Mouse (Mus musculus): ENCODE measurements at regions not wholly inside any gene's neighbourhood (a gene's known extent, or its start where the extent isn't known, plus 50 kb on each side); places are given as distances from the start of the nearest gene placed in this dataset.
A peak's percentile ranks its signal among the peaks of the same experiment; 100 is the strongest.

GRCm38 (mm10) chr2:11118625-11119024, 53.3 kb upstream of the Prkcq start:
- Histone ChIP-seq H3K4me3 (ENCODE audit: low read length) (no peak overlapping the region), H3K36me3 (ENCODE audit: control insufficient read depth, insufficient read depth, low read length) (no peaks in the 10 kb centered on the region), H3K9me3 (ENCODE audit: control insufficient read depth, low read length) (no peaks in the 10 kb centered on the region), H3K9ac (ENCODE audit: low read depth, low read length) (no peak overlapping the region), H3K27ac (ENCODE audit: low read depth, low read length) (no peak overlapping the region), H3K27me3 (ENCODE audit: control insufficient read depth, insufficient read depth, low read length) (no peaks in the 10 kb centered on the region), H3K4me1 (ENCODE audit: control insufficient read depth, insufficient read depth, low read length) (no peaks in the 10 kb centered on the region), H3K4me2 (replicated peaks; ENCODE audit: low read depth, low read length) (no peak overlapping the region)
- no peak for ATAC-seq (ENCODE audit: low FRiP score, low TSS enrichment)
- 93% methylated on average over 1 of the region's 1 CpGs for WGBS

- Histone ChIP-seq H3K27ac (ENCODE audit: low read depth, low read length) (no peak overlapping the region), H3K4me1 (ENCODE audit: control insufficient read depth, insufficient read depth, low read length) (no peaks in the 10 kb centered on the region), H3K4me3 (ENCODE audit: low read length) (no peak overlapping the region), H3K36me3 (ENCODE audit: control insufficient read depth, insufficient read depth, low read length) (no peaks in the 10 kb centered on the region), H3K9me3 (ENCODE audit: control insufficient read depth, low read length) (no peaks in the 10 kb centered on the region), H3K27me3 (ENCODE audit: control insufficient read depth, insufficient read depth, low read length) (no peaks in the 10 kb centered on the region), H3K9ac (ENCODE audit: low read depth, low read length) (no peak overlapping the region), H3K4me2 (replicated peaks; ENCODE audit: low read depth, low read length) (no peak overlapping the region)
- ATAC-seq (ENCODE audit: low FRiP score, low TSS enrichment): peak; percentile 43; the same call in 1 of the 2 replicates
- WGBS: 24% methylated on average over 9 of the region's 9 CpGs
Measured at GRCm38 (mm10) chr2:11119301-11119700, 52.6 kb upstream of the Prkcq start.

Data from kidney, embryonic 14.5 days (tissue).